Mouse (Mus musculus): ENCODE results near the gene Nrp1. TPM values are rescaled to one million over a fixed set of nuclear protein-coding genes. Genes with fewer than 3 reads are reported as not detected.

Nrp1 gene
- polyA plus RNA-seq, 1 experiment from 2014 or later = 62.7 TPM

DNA sequence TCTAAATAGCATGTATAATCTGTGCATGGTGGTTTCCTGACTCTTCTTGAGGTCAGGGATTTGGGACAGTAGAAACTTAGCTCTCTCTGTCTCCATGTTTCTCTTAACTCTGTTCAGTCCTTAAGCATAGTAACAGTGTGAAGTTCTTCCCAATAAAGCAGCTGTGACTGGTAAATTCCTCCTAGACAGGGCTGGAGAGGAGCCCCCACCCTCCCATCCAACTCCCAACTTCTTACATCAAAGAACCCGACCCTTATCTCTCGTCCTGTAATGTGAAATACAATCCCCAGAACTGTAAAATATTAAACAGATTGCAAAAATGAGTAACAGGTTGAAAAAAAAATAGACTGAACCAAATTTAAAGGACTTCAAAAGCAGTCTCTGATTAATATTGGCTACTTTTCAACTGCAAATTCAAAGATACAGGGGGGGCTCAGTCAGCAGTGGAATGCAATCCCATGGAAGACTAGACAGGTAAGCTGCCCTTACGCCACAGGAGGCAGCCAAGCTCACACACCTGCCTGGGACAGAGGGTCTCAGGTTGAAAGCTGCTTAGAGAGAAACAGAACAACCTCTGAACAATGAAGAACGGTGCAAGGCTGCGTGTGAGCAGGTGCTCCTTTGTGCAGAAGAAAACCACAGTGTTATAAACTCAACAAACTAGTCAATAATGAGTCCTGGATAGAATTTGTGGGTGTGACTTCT lies 121.1 kb downstream of the Nrp1 start:
- 53% methylated on average over 5 of the region's 5 CpGs for WGBS
- no peaks in the 10 kb centered on the region for H3K9me3 ChIP-seq
- H3K4me1 ChIP-seq (replicated peaks) = peaks cover 2% of the 10 kb centered on the region; the same call in 1 of the 2 replicates
- H3K27ac ChIP-seq = no peak overlapping the region
- peak; percentile 89 for ATAC-seq
- no peak overlapping the region for H3K4me2 ChIP-seq (replicated peaks)
- no peak overlapping the region for H3K9ac ChIP-seq
- no peaks in the 10 kb centered on the region for H3K36me3 ChIP-seq
- no peaks in the 10 kb centered on the region for H3K27me3 ChIP-seq (replicated peaks)
- H3K4me3 ChIP-seq (replicated peaks) = no peak overlapping the region

DNA sequence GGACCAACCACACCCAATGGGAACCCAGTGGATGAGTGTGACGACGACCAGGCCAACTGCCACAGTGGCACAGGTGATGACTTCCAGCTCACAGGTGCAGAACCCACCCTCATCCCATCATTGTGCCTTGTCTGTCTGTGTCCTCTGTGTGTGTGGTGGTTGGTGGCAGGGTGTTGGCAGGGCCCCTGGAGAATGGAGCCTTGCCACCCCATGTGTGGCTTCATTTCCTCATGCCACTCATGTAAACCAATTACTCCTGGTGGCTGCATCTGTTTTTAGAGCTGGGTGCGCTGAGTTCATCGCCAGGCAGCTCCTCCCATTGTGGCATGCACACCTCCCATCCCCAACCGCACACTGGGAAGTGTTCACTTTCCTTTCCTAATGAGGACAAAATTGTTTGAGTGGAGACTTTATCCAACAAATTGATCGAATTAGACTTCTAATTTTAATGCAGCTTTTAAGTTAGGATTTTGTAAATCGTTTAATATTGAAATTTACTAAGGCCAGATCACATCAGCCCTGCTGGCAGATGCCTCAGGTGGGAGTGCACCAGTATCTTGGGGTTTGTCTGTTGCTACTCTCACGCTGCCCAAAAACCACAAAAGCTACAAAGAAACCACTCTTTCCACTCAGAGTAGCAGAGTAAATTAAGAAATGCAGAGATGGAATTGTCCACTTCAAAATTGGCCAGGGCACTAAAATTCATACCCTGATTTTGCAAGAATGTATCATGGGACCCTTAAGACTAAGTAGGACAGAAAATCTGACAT lies 122.7 kb downstream of the Nrp1 start:
- WGBS = 89% methylated on average over 8 of the region's 8 CpGs
- Histone ChIP-seq H3K4me2 (replicated peaks) (no peak overlapping the region), H3K9me3 (no peaks in the 10 kb centered on the region), H3K36me3 (no peaks in the 10 kb centered on the region), H3K27me3 (replicated peaks) (no peaks in the 10 kb centered on the region), H3K4me1 (replicated peaks) (peaks cover 2% of the 10 kb centered on the region; the same call in 1 of the 2 replicates), H3K27ac (no peak overlapping the region), H3K9ac (no peak overlapping the region), H3K4me3 (replicated peaks) (no peak overlapping the region)
- no peak for ATAC-seq

DNA sequence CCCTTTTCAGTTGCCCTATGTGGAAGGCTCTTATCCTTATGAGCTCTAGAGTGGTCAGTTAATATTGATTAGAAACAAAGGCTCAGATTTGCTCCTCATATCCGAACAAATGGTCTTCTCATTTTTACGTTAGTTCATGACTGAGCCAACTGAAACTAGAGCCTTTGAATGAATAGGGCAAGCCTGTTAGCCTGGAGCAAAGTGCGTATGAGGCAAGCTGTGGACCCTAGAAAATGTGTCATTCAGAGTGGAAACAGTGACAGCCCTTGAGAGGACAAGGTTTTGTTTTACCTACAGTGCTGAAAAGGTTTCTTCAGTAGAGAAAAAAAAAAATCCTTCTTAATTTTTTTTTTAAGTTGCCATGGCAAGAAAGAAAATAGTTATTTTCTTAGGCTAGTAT lies 124.9 kb downstream of the Nrp1 start:
- no peak for ATAC-seq
- H3K27ac ChIP-seq = no peak overlapping the region
- no peaks in the 10 kb centered on the region for H3K36me3 ChIP-seq
- no peak overlapping the region for H3K9ac ChIP-seq
- H3K9me3 ChIP-seq = no peaks in the 10 kb centered on the region
- WGBS = 80% methylated on average over 3 of the region's 3 CpGs
- no peak overlapping the region for H3K4me2 ChIP-seq (replicated peaks)
- H3K4me3 ChIP-seq (replicated peaks) = no peak overlapping the region
- H3K27me3 ChIP-seq (replicated peaks) = no peaks in the 10 kb centered on the region
- peaks cover 9% of the 10 kb centered on the region; the same call in 1 of the 2 replicates for H3K4me1 ChIP-seq (replicated peaks)

DNA sequence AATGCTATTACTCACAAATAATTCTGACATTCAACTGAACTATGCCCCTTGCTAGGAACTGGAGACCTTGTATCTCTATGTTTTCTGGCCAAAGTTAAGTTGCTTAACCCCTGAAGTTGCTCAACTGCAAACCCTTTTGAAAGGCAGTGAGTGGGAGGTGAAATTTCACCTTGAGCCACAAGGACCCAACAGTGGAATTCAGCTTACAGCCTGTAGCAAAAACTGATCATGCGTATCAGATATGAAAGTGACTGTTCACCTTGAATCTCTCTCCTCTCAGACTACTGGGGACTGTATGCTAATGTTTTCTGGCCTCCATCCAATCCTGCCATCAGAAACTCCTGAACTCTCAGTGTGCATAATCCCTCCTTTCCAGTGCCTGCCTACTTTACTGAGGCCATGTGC lies 126.3 kb downstream of the Nrp1 start:
- no peak overlapping the region for H3K9ac ChIP-seq
- no peak overlapping the region for H3K27ac ChIP-seq
- no peak overlapping the region for H3K4me2 ChIP-seq (replicated peaks)
- H3K9me3 ChIP-seq = no peaks in the 10 kb centered on the region
- peak; percentile 44; the same call in 1 of the 2 replicates for ATAC-seq
- H3K4me1 ChIP-seq (replicated peaks) = peaks cover 7% of the 10 kb centered on the region; the same call in 1 of the 2 replicates
- H3K36me3 ChIP-seq = no peaks in the 10 kb centered on the region
- H3K27me3 ChIP-seq (replicated peaks) = no peaks in the 10 kb centered on the region
- no peak overlapping the region for H3K4me3 ChIP-seq (replicated peaks)
- 81% methylated on average over 1 of the region's 1 CpGs for WGBS

DNA sequence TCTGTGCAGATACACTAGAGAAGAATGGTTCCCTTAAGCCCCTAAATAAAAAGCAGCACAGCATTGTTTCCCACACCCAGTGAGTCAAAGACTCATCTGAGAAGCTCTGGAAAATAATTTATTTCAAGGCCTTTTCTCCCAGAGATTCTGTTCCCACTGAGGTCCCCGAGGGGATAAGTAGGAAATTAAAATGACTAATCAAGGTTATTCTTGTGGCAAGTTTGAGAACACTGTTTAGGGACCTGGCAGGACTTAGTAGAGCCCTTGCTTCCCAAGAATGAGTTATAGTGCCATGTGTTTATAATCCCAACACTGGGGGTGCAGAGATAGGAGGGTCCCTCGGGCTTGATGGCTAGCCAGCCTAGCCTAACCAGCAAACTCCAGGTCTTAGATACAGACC lies 127.6 kb downstream of the Nrp1 start:
- Histone ChIP-seq H3K36me3 (no peaks in the 10 kb centered on the region), H3K4me3 (replicated peaks) (no peak overlapping the region), H3K4me2 (replicated peaks) (no peak overlapping the region), H3K9ac (no peak overlapping the region), H3K4me1 (replicated peaks) (peaks cover 7% of the 10 kb centered on the region; the same call in 1 of the 2 replicates), H3K9me3 (no peaks in the 10 kb centered on the region), H3K27ac (no peak overlapping the region), H3K27me3 (replicated peaks) (no peaks in the 10 kb centered on the region)
- no peak for ATAC-seq
- 65% methylated on average over 2 of the region's 2 CpGs for WGBS

DNA sequence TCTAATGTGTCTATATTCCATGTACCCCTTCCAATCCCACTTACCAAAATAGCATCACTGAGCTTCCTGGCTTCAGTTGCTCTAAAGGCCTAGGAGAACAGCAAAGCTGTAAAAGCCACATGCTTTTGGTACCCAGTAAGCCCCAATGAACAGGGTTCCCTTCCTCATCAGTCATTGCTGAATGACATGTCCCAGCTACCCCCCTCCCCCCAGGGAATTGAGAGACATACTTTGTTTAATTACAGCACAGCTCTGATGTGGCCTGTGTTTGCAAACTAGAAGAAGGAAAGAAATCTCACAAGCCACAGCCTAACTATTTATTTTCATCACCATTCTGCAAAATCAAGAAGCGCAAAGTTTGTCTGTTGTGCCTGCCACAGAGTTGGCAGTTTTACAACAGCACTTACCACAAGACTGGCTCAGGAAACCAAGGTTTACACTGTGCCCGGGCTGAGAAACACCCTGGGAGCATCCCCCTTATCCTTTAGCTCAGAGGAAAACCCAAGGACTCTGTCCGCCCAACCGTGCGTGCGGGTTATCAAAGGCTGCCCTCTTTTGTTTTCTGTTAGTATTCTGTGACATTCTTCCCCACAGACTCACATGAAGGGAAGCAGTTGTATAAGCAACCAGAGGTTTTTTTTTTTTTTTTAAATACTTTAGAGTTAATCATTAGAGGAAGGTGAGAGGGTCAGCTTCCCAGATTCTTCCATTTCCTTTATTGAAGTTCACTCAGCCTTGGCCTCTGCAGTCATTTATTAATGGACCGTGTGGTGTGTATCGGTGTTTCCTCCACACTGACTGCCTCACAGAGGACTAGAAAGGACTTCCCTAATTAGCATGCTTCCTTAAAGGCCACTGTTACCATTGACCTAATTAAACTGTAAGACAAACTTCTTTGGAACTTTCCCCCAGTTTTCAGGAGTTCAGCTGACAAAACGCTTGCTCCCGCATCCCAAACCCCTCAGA lies 129.8 kb downstream of the Nrp1 start:
- Histone ChIP-seq H3K4me3 (replicated peaks) (no peak overlapping the region), H3K27me3 (replicated peaks) (no peaks in the 10 kb centered on the region), H3K9ac (no peak overlapping the region), H3K36me3 (no peaks in the 10 kb centered on the region), H3K27ac (0 out of 2 replicates have a peak overlapping the region, but pooled peaks have one; percentile 11), H3K4me1 (replicated peaks) (peaks cover 7% of the 10 kb centered on the region; the same call in 1 of the 2 replicates), H3K4me2 (replicated peaks) (no peak overlapping the region), H3K9me3 (no peaks in the 10 kb centered on the region)
- ATAC-seq = peak; percentile 72
- WGBS = 35% methylated on average over 10 of the region's 10 CpGs

DNA sequence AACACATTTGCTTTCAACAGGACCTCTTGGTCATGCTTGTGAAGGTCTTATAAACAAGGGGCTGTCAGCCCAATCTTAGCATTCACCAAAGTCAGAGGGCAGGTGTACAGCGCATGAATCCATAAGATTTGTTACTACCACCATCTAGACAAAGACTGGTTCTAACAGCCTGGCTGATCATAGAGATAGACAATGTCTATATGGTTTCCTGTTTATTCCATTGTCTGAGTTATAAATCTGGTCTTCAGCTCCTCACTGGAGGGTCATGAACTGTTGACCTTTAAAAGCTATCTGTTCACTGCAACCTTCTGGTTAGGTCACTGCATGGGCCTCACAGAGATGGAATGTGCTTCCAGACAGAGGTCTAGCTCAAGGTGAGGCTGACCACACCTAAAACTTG lies 130.9 kb downstream of the Nrp1 start:
- Histone ChIP-seq H3K27ac (no peak overlapping the region), H3K4me1 (replicated peaks) (peaks cover 7% of the 10 kb centered on the region; the same call in 1 of the 2 replicates), H3K9me3 (no peaks in the 10 kb centered on the region), H3K4me2 (replicated peaks) (no peak overlapping the region), H3K4me3 (replicated peaks) (no peak overlapping the region), H3K36me3 (no peaks in the 10 kb centered on the region), H3K27me3 (replicated peaks) (no peaks in the 10 kb centered on the region), H3K9ac (no peak overlapping the region)
- 84% methylated on average over 1 of the region's 1 CpGs for WGBS
- no peak for ATAC-seq

DNA sequence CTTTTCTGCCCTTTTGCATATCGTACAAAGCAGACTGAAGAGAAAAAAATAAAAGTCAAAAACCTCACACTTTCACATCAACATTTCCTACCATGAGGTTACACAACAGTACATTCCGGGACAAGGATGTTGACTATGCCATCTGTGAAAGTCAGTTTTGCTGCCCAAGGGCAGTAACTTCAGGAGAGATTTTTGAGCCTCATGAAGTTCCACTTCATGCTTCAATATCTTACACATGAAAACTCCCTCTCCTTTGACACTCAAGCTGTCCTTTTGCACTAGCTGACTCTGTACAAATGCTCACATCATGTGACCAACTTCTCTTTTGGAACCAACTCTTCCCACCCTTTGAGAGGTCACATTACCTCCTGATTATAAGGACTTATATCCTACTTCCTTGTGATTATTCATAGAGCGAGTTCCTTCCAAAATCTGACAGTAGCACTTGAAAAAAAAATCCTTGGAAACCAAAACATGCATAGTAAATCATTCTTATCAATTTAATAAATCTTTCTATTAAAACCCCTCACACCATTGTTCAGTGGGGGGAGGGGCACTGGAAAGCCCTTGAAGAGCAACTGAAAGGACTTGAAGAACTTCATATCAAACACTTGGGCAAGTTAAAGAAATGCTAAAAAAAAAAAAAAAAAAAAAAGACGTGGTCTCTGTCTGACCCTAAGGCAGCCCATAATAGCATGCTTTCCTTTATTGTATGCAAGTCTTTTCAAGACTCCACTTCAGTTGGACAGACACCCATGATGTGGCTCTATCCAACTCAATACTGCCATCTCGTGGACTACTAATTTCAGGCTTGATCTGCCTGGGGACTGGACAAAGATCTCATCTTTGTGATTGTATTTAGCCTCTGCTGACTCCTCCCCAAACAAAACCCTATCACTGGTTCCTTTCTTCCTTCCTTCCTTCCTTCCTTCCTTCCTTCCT lies 133.0 kb downstream of the Nrp1 start:
- no peak overlapping the region for H3K9ac ChIP-seq
- no peak overlapping the region for H3K27ac ChIP-seq
- no peak overlapping the region for H3K4me2 ChIP-seq (replicated peaks)
- no peaks in the 10 kb centered on the region for H3K36me3 ChIP-seq
- peaks cover 7% of the 10 kb centered on the region; the same call in 1 of the 2 replicates for H3K4me1 ChIP-seq (replicated peaks)
- 52% methylated on average over 5 of the region's 5 CpGs for WGBS
- H3K27me3 ChIP-seq (replicated peaks) = no peaks in the 10 kb centered on the region
- no peak overlapping the region for H3K4me3 ChIP-seq (replicated peaks)
- no peaks in the 10 kb centered on the region for H3K9me3 ChIP-seq
- peak; percentile 81 for ATAC-seq

DNA sequence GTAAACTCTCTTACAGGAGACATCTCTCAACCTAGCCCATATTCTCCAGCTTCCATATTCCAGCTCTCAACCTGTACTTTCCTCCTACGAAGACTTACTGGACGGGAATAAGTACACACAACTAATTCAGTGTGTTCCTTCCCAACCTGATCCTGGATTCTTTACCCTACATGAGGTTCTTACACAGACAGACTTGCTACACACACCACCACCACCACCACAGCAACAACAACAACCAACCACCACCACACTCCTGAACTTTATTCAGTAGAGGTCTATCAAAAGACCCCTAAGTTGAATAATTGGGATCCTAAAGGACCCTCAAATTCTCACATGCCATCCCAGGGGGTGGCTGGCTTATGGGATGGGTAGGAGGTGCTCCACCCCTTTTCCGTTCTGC lies 135.4 kb downstream of the Nrp1 start:
- no peak overlapping the region for H3K4me3 ChIP-seq (replicated peaks)
- H3K9me3 ChIP-seq = no peaks in the 10 kb centered on the region
- H3K4me1 ChIP-seq (replicated peaks) = no peaks in the 10 kb centered on the region; the same call in 1 of the 2 replicates
- no peak overlapping the region for H3K4me2 ChIP-seq (replicated peaks)
- ATAC-seq = no peak
- H3K9ac ChIP-seq = no peak overlapping the region
- WGBS = 92% methylated on average over 3 of the region's 3 CpGs
- no peak overlapping the region for H3K27ac ChIP-seq
- no peaks in the 10 kb centered on the region for H3K27me3 ChIP-seq (replicated peaks)
- no peaks in the 10 kb centered on the region for H3K36me3 ChIP-seq

DNA sequence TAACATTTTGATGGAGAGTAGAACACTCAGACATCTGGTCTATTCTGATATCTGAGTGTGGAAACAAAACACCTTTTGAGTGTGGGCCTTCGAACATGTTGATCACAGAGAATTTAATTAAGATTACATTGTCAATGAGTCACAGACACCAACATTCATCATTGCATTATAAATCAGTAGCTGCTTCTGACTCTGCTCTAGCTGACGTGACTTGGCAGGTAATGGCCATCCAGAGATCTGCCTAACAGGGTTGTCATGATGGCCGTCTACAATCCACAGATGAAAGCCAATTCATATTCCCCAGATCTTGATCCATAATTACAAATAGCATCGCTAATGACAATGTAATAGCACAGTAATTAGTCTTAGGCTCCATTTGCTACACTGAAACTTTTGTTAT lies 140.4 kb downstream of the Nrp1 start:
- H3K36me3 ChIP-seq = peaks cover 2% of the 10 kb centered on the region; the same call in 1 of the 2 replicates
- WGBS = 92% methylated on average over 4 of the region's 4 CpGs
- H3K9ac ChIP-seq = no peak overlapping the region
- no peak overlapping the region for H3K4me3 ChIP-seq (replicated peaks)
- no peaks in the 10 kb centered on the region for H3K9me3 ChIP-seq
- H3K27ac ChIP-seq = no peak overlapping the region
- H3K27me3 ChIP-seq (replicated peaks) = no peaks in the 10 kb centered on the region
- no peak for ATAC-seq
- H3K4me2 ChIP-seq (replicated peaks) = no peak overlapping the region
- H3K4me1 ChIP-seq (replicated peaks) = no peaks in the 10 kb centered on the region

DNA sequence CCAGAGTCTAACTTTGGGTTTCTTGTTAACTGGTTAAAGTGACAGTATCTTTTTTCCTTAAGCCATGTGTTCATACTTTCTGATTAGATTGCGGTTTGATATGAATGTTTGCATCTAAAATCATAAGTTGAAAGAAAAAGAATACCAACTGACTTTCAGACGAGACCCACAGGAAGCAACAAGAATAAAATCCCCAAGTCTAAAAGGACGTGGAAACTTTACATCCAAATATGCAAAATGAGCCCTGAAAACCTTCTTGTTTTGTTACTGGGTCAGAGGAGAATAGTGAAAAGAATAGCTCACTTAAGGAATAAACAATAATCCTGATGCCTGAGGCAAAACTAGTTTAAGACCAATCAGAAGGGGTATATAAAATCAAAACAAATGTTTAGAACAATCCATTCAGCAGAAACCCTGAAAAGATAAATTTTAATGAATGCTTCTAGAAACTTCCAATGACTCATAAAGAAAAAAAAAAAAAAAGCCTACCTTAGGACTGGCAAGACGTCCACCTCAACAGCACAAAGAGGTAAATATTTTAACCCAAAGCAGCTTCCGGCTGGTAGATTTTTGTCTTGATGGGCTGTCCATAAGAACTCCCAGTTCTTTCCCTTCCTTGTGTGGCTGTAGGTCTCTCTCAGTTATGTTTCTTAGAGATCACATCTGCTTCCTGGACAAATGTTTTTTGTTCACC lies 145.9 kb downstream of the Nrp1 start:
- H3K4me2 ChIP-seq (replicated peaks) = no peak overlapping the region
- H3K9me3 ChIP-seq = no peaks in the 10 kb centered on the region
- no peak overlapping the region for H3K27ac ChIP-seq
- H3K27me3 ChIP-seq (replicated peaks) = no peaks in the 10 kb centered on the region
- 76% methylated on average over 5 of the region's 5 CpGs for WGBS
- peaks cover 2% of the 10 kb centered on the region; the same call in 1 of the 2 replicates for H3K36me3 ChIP-seq
- H3K4me3 ChIP-seq (replicated peaks) = no peak overlapping the region
- ATAC-seq = no peak
- no peaks in the 10 kb centered on the region for H3K4me1 ChIP-seq (replicated peaks)
- H3K9ac ChIP-seq = no peak overlapping the region

Measured in intestine, embryonic 15.5 days (tissue).